8 mouse cellular contexts compared by ENCODE assay signal in genomic region chr11:118104001-118104400, GRCm38 (mm10). TPM values are rescaled to one million over a fixed set of nuclear protein-coding genes. Genes with fewer than 3 reads are reported as not detected.
A peak's percentile ranks its signal among the peaks of the same experiment; 100 is the strongest.
DNase-seq lines count a peak whose midpoint lies in the region.

No protein-coding gene starts in this region.

- DNase-seq in 416B (ENCODE audit: low read depth) = peak; percentile 84
- DNase-seq in adrenal gland, adult 18-20 months (ENCODE audit: low spot score in 2 of 2) = peak; percentile 77 to 81
- peak; percentile 90 for DNase-seq in embryo, embryonic 10.5 days (ENCODE audit: low spot score)
- peak; percentile 84 for DNase-seq in gastrocnemius, postnatal 14 days
- DNase-seq in kidney, adult 18-20 months = peak; percentile 85
- peak; percentile 85 for DNase-seq in left cerebral cortex, postnatal 4 days
- peak; percentile 41 to 82 for DNase-seq in monocyte, adult 2 months (ENCODE audit: low read depth in 1 of 2, low spot score in 2 of 2)
- DNase-seq in splenic B cell, adult 2 months (ENCODE audit: low read depth, low spot score) = peak; percentile 95

- H3K36me3 ChIP-seq in splenic B cell, adult 2 months (ENCODE audit: control insufficient read depth, insufficient read depth, low read length, poor library complexity, severe bottlenecking) = no peaks in the 10 kb centered on the region

- intact Hi-C loops in gastrocnemius, postnatal 14 days (cut with DNase I; ENCODE audit: low total_unique reads) = loop anchor here (5.0 kb wide), 2 partner anchors 118 to 237 kb away; no protein-coding TSS in a partner anchor
- intact Hi-C loops in left cerebral cortex, postnatal 4 days (cut with DNase I) = loop anchor here (5.0 kb wide), 1 partner anchor 113 kb away; no protein-coding TSS in a partner anchor

- no peaks in the 10 kb centered on the region for H3K27me3 ChIP-seq in splenic B cell, adult 2 months (ENCODE audit: control insufficient read depth, insufficient read depth, low read length, poor library complexity, severe bottlenecking)

RNA-seq across cellular contexts. Expression of gene Dnah17, which starts 26.4 kb away (rescaled TPM):
- under 1 TPM in 1 of 2 experiments, not detected in 1; 0.03 TPM for total RNA-seq in adrenal gland, adult 18-20 months (2021)
- under 1 TPM; 0.04 to 0.08 TPM for total RNA-seq in gastrocnemius, postnatal 14 days (2021)
- total RNA-seq in left cerebral cortex, postnatal 4 days (2021) = under 1 TPM; 0.24 to 0.52 TPM

Comparison
In these comparisons a context has a peak if more than half of its experiments do, and no peak if none do; other contexts are left out.
1. Peak in every context shown above with its lines: DNase-seq.